Mouse (Mus musculus) megakaryocyte, adult 5-6 weeks (primary cell): Measurements from ENCODE around the gene Prps1l1. TPM values are rescaled to one million over a fixed set of nuclear protein-coding genes. Genes with fewer than 3 reads are reported as not detected.

Experiments
- ATAC-seq: 2 replicates; pipeline ENCODE4 v1.8.0; 2016; ENCODE audit warnings: mild to moderate bottlenecking, inconsistent platforms; ENCODE audit not compliant: poor library complexity, severe bottlenecking
- total RNA-seq, 2 experiments: library from RNA; stranded (forward) in 1 of 2; stranded (reverse) in 1 of 2; fragments of 153-499, 151-499 nt in 1 of 2; fragments of 221-1000, 200-1000 nt in 1 of 2; gene quantifications; 2 replicates each; pipeline versions ENCODE4 v1.2.3 to v1.2.4; 2015 to 2017

The Prps1l1 gene
- 0.76 and 1.5 TPM in 2 replicates for total RNA-seq (2015)
- 1.1 and 2.6 TPM in 2 replicates for total RNA-seq (2017)

DNA sequence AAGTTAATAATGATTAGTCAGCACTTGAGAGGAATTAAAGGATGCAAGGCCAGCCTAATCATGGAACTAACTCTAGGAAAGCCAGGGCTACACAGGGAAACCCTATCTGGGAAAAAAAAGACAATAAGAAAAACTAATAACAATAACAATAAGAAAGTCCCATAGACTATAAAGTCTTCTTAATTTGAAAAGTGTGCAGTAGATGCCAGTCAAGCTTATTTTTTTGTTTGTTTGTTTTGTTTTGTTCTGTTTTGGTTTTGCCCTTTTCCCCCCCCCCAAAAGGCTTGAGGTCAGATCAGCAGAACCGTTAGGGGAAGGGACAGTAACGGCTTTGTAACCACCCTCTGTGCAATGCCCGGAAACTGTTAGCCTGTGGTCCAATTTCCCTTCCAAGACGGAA is at the start of gene Prps1l1:
TSS of gene Prps1l1 (plus strand) at position 301 of the 400 bp plus-strand sequence.
- ATAC-seq, result peak; percentile 84

DNA sequence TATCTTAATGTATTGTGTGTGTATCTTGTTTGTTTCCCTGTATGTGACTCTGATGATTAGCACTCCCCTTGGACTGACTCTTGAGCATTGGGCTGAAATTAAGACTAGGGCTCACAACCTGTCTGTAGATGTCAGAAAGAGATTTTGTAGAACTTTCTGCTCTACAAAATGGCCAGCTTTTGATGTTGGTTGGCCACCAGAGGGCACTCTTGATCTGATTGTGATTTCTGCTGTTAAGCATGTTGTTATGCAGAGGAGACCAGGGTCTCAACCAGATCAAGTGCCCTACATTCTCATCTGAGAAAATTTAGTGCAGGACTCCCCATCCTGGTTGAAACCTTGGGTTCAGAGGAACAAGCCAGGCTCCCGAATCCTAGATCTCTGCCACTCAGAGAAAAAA is 46.6 kb upstream of the Prps1l1 start:
- ATAC-seq, result no peak

DNA sequence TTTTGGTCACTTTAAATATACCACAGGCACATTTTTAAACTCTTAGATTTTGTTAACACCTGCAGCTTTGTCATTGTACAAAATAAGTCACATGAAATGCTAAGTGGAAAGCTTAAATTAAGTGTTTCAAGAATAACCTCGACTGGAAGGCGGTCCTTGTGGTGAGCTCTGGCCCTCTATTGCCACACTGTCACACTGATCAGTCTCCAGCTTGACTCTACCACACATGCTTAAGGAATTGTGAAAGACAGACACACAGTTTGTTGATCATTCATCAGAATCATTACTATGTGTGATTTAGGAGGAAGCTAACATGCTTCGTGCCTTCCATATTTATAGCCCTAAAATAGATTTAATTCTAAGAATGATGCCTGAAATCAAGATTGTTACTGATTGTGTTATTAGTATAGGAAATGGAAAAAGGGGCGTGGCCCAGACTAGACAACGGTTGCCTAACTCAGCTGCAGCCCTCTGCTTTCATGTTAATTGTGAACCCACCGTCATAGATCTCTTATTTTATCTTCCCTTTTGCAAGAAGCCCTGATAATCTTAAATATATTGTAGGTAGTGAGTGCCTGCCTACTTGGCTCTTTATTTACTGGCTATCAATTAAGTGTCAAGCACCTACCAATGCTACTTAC is 35.4 kb upstream of the Prps1l1 start:
- peak; percentile 64 for ATAC-seq

DNA sequence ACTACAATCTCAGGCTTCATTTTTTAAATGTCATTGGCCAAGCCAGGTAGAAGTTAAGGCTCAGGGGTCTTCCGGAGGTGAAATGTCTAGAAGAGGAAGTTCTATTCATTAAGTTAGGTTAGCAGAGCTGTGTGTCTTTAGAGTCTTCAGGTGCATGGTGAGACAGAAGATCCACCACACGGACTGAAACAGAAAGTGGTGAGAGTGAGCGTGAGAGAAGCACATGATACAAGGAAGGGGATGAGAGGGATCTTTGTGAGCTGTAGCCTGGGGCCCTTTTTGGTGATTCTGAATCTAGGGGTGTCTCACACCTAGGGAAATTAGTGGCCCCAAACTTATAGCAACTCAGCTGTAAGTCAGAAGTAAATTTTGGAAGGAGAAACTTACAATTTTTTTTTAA is 8.6 kb upstream of the Prps1l1 start:
- ATAC-seq, result no peak

DNA sequence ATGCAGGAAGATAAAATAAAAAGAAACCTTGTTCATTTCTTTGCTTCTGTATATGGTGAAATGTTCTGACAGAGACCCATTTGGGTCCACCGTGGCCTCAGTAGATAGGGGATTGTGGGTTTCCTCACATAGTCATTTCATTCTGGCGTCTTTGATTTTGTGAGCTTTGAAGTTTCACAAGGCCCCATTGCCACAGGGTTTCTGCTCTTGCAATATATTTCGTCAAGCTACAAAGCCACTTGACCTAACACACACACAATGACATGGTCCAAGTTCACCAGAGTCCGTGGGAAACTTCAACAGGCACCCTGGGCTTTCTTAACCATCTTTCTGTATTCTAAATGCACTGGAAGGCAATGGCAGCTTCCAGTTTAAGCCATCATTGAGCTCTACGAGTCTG is 1.3 kb downstream of the Prps1l1 start:
- ATAC-seq, result peak; percentile 79

DNA sequence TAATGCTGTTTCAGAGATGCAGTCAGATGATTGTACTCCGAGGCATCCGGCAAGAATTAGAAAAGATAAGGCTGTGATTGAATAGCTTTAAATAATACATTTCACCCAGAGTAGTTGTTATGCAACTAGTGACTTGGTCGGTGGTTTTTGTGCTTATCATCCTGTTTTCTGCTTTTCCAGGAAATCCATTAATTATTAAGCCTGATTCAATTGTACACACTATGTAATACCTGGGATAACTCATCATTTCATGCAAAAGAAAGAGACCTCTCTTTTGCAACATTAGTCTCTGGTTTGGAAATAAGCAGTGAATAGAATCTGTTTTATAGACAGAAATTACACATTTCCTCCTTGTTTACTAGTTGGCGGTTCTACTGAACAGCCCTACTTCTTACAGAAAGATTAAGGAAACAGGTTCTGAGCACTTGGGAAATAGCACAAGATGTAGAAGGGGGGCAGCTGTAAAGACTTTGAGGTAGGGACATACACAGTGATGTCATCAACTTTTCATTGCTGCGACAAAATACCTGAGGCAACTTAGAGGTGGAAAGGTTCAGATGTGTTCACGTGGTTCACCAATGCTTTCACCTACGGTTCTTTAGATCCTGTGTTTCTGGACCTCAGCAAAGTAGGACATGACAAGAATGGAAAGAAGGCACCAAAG is 5.1 kb downstream of the Prps1l1 start:
- no peak for ATAC-seq

DNA sequence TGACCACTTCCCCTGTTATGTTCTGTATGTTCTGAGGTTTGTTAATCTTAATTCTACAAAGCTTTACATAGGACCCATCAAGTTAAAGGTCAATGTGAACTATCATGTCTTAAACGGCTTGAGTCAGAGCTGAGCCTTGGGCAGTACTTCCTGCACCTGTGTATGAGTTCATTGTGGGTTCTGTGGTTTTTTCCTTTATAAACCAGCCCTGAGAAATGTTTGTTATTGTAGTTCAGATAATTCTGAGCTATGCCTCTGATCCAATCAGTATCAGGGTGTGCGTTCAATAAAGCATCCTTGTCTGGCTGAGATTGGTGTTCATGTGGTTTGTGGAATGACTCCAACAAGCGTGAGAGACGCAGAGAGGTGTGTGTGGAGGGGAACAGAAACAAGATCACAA is 5.8 kb downstream of the Prps1l1 start:
- peak; percentile 66 for ATAC-seq

DNA sequence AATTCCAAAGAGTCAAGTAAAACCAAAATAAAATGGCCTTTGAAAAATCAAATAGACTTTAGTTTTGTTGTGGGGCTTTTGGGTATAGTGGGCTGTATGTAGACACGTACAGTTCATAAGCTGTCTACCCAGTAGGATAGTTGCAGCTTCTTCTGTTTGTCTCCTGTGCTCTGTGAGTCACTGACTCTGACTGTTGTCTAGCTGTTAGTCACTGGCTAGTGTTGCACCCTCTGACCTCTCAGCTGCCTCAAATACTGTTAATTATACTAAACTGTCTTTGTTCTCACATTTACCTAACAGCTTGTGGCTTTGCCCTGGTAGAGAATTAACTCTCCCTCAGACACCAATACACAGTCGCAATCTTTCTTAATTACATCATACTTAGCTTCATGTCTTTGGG is 7.3 kb downstream of the Prps1l1 start:
- ATAC-seq, result no peak

DNA sequence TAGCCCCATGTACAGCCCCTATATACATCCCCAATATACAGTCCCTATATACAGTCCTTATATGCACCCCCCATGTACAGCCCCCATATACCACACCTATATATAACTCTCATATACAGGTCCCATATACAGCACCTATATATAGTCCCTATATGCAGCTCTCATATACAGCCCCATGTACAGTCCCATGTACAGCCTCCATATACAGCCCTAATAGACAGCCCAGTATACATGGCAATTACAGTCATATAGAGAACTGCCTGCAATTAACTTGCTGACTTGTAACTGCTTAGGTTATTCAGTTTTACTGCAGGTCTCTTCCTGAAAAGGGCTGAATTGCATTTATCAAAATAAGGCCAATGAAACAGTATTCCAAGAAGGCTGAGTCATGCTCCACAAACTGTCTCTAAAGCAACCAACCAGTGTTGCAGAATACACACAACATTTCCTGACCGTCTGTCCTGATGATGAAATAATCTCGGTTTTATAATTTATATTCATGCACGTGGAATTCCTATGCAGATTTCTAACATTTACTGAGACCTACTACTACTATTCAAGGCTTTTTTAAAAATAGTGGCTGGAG is 13.1 kb downstream of the Prps1l1 start:
- ATAC-seq, result peak; percentile 49

DNA sequence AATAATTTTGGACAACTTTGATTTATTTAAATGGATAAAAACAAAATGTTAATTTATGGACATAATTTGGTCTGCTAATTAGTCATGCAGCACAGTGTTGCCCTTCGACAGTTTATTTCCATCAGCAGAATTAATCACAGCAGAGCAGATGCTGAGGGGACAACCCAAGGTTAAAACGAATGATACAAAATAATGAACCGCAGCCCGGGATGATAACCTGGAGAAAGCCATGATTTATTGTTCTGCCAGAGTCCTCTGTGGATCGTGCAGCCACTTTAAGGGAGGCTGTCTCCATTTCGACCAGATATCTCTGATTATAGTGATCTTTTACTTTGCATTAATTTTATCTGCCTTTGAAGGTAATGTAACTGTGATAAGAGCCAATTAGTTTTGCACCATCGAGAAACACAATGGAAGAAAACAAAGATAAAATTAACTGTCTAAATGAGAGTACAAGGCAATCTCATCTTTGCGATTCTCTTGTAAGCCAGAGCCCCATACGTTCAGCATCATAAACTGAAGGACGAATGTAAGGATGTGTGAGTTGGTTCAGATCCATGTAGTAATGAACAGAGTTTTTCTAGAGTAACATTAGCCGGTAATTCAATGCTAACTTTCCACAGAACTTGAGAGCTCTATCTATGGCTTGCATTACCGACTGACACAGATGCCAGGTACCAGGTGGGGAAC is 14.4 kb downstream of the Prps1l1 start:
- ATAC-seq, result no peak

DNA sequence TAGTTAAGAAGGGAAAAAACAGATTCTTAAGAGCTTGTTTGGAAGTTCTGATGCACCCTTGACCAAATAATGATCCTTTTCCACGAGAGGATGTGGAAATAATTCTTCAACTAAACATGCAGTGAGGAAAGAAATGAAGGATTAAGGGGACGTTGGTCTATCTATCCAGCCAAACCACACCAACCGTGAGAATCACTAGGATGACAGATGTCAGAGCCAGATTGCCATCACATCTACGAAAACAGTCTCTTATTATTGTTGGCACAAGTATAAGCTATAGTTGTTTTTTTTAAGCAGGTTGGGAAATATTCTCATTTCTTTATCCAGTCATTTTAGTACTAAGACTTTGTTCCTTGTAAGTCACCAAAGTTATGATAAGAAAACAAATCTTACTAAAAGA is 15.8 kb downstream of the Prps1l1 start:
- no peak for ATAC-seq

DNA sequence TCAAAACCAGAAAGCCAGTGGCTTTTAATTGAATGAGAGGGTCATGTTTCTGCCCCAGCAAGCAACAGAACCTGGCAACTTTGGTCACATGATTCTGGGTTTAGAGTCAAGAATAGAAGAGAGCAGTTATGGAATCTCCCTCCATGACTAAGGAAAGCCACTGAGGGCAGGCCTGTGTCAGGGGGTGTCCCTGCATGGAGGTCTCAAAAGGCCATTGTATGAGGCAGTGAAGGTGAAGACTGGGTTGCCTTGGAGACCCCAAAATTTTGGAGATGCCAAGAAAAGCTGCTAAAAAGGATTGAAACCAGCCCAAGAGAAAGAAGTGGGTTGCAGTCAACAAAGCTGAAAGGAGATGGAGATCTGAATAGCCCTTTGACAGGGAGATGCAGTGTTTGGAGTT is 21.2 kb downstream of the Prps1l1 start:
- no peak for ATAC-seq

DNA sequence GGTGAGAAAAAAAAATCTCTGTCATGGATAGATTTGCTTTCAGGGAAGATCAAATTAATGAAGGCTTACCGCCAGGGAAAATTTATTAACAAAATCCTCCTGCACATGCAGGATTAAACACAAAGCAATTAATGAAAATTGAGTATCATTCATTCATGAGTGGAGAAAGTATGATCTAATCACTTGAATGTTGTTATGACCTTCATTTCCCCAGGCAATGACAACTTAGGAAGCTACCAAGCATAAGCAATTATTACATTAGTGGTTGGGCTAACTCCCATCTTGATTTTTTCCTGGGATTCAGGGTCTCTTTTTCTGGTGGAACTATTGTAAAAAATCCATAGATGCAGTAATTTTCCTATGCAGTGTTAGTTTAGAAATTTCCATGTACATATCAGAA is 23.3 kb downstream of the Prps1l1 start:
- no peak for ATAC-seq

DNA sequence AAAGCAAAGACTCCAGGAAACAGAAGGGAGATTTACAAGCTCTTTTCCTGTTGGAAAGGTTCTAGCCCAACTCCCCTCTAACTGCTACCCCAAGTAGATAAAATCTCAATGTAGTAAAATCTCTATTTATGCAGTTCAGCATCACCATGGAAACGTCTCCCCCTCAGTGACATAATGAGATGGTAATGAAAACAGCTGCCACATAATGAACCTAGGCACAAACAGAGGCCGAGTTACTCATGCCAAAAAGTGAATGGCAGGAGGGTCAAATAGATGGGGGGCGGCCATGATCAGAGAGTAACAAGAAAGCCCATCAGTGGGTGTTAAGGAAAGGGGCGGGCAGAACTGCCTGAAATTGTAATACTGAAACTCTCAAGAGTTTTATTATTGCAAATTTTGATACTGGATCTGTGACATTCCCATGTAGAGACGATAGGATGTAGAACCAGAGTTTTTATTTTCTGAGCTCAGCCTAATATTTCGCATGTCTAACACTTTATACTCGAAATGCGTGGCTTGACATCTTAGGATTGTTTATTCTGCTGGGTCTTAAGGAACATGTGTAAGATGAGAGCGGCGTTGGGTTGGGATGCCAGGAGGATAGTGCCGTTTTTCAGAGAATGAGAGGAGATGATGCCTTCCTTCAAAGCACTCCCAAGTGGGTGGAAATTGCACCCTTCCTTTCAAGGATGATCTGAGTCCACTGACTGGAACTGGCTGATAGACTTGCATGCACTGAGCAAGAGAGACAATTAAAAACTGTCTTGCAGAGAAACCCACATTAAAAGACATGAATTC is 24.0 kb downstream of the Prps1l1 start:
- no peak for ATAC-seq

DNA sequence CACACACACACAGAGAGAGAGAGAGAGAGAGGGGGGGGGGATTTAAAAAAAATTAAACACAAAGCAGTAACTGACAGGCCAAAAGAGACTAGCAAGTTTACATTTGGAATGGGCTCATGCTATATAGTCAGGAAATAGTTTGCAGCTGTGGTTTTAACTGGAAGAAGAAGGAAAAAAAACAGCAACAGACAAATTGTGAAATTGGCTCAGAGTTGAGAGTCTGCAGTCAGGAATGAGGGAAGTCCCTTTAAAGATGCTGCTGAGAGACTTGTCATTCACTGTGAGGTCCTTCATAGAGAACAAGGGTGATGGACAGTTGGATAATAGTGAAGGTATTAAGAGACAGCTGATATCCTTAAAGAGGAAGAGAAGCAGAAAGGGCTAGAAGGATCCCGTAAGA is 26.9 kb downstream of the Prps1l1 start:
- ATAC-seq, result peak; percentile 64

DNA sequence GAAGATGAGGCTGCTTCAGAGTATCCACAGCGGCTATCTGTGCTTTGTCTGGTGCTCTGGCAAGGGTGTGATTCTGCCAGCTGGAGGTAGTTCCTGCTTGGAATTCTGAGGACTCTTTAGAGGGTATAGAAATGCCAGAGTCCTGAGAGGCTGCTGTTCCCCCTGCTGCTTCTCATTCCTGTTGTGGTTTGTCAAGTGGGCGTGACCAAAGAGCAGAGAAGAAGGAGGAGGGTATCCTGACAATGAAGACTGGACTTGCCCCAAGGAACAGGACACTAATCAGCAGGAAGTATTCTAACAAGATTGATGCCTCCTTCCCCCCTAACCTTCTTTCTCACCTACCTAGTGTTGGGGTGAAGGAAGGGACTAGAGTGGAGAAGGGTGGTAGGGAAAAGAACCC is 29.4 kb downstream of the Prps1l1 start:
- no peak for ATAC-seq

DNA sequence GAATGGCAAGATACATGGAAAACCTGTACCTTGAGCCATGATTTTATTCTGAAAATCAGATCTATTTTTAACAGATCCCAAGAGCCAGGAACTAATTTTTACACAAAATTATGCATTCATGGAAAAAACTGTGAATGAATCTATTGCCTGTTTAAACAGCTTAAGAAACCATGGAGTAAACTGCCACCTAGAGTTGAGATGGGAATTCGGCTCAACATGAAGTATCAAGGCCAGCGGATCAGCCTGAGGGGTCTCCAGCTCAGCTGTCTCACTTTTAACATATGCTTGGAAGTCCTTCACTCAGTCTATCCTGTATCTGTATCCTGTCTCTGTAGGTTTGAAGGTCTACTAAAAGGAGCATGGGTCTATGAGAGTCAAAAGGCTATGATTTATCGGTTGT is 31.5 kb downstream of the Prps1l1 start:
- ATAC-seq, result no peak

DNA sequence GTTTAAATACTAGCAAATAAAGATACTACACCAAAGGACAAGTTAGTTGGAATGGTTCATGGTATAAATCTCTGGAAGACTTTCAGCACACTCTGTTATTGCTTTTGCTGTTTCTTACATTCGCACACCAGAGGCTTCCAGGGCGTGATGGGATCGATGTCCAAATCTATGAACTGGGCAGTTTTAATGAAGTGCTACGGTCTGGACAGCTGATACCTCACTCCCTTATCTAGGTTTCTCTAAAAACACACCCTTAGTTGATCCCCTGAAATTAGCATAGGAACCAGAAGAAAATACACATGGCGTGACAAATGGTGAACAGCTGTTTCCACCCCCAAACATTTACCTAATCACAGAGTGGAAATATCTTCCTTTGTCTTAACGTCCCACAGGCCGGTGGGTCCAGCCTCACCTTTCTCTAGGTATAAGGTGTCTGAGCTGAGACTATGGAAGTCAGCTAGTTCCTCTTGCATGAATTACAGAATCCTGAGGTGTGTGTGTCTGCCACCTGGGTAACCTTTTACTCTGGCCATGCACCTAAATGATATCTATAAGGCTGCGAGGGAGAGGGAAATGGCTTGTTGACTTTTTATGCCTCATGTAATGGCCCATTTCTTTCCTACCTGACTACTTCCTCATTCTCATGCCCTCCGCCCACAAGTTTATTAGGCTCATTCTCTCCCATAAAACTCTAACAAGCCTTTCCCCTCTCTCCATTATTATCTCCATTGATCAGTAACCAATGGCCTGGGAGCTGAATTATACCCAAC is 32.1 kb downstream of the Prps1l1 start:
- ATAC-seq, result no peak; the same call in 1 of the 2 replicates

DNA sequence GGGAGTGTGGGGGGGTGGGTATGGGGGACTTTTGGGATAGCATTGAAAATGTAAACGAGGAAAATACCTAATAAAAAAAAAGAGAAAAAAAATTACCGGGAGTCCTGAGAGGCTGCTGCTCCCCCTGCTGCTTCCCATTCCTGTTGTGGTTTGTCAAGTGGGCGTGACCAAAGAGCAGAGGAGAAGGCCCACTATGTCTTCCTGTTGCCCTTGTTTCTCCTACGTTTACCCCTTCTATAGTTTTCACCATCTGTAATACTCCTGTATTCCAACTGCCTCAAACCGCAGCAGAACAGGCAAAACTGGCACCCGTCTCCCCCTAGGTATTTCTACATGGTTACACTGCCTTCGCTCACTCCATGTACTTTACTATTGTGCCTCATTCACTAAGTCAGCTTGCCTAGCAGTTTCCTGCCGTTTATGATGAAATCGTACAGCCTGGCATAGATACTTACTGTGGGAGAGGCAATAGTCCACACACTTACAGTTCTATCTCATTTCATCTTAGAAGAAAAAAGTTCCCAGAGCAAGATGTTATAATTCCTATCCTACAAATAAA is 34.2 kb downstream of the Prps1l1 start:
- ATAC-seq, result peak; percentile 78

DNA sequence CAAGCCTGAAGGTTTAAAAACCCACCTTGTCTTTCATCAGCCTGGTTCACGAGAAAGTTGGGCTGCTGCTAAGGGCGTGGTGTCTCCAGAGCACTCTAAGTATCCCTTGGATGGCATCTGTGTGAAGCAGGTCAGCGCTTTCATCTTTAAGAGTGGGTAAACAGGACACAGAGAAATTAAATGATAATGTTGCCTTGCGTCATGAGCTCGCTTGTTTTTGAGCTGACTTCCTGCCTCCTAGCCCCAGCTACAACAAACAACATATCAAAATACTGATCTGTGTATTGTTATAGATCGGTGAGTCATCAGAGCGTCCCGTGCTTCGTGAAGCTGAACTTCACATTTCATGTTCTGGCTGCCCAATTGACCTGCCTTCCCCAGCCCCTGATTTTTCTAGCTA is 36.7 kb downstream of the Prps1l1 start:
- ATAC-seq, result no peak
